Mouse (Mus musculus) adipocyte (in vitro differentiated cells): Measurements from ENCODE around the gene Olfr1454.

Experiments used
- DNase-seq: peaks from one replicate; pipeline ENCODE4 v3.0.0-alpha.2; 2016; ENCODE audit warnings: low spot score

Olfr1454 gene

GRCm38 (mm10) chr19:13060310-13060709 is at the start of gene Olfr1454:
Gene Olfr1454 (plus strand): TSS chr19:13060610.
- no peak for DNase-seq

DNA sequence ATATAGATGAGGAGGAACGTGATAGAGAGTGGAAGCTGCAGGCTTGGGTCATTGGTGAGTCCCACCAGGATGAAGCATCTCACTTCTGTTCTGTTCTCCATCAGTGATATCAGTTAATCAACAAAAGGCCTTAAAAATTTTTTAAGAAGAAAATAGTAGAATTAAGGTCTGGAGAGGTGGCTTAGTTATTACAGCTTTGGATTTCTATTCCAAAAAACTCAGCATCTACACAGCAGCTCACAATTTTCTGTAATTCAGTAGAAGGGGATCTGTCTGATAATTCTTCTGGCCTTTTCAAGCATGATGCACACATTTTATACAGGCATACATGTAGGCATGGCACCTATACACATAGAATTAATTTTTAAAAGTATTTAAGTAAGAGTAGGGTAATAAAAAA is 32.2 kb upstream of the Olfr1454 start, which contains the start of gene Olfr1453:
Gene Olfr1453 (minus strand): TSS at position 101 of the 400 bp plus-strand sequence.
- no peak for DNase-seq

DNA sequence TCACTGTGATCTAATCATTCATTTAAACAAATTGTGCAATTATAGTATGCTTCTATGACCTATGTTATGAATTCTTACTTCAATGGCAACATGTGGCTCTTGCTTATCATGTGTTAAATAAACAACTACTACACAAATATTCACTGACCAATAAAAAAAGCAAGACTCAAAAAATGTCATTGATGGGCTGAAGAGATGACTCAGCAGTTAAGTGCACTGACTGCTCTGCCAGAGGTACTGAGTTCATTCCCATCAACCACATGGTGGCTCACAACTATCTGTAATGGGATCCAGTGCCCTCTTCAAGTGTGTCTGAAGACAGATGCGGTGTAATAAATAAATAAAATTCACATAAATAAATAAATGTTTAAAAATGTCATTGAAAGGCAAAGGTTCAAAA is 33.5 kb downstream of the Olfr1454 start:
- DNase-seq = no peak

- DNase-seq = no peak
These were observed 37.4 kb downstream of the Olfr1454 start, which contains the start of gene Olfr1457 for GRCm38 (mm10) chr19:13097791-13098190. Gene Olfr1457 (minus strand): TSS chr19:13097891.

GRCm38 (mm10) chr19:13106675-13107074 is 46.3 kb downstream of the Olfr1454 start, which contains the start of gene Olfr1458:
Gene Olfr1458 (minus strand): TSS chr19:13106775.
- DNase-seq = no peak
